Mouse (Mus musculus): ENCODE measurements around the gene Hmx1.

- TF ChIP-seq POLR2A (IDR thresholded peaks at IDR 0.05; ENCODE audit: control insufficient read depth, extremely low read depth, insufficient read depth, low read length, poor library complexity) (no peak), CTCF (IDR thresholded peaks at IDR 0.05; ENCODE audit: borderline replicate concordance, control insufficient read depth, extremely low read depth, insufficient read depth, low read length, poor library complexity) (no peak)
Observed at GRCm38 (mm10) chr5:35387834-35388490, 946 bp upstream of the Hmx1 start.
